Mouse (Mus musculus) spleen, adult 2 months (tissue): ENCODE data around the gene Pou5f2.

Source experiments
- CTCF ChIP-seq: fragments of 200-500 bp; IDR thresholded peaks from 2 replicates; pipeline ENCODE4 v1.5.1; 2011; ENCODE audit warnings: mild to moderate bottlenecking, inconsistent platforms; ENCODE audit not compliant: insufficient read depth, insufficient read length, insufficient replicate concordance; ENCODE audit errors: extremely low read depth
- POLR2A ChIP-seq: fragments of 200-500 bp; IDR thresholded peaks from 2 replicates; pipeline ENCODE4 v1.6.1; 2011; ENCODE audit warnings: low read depth, low read length, inconsistent platforms

- TF ChIP-seq POLR2A, result no peak
- no peak for TF ChIP-seq CTCF
Observed at GRCm38 (mm10) chr13:78004649-78005048, 20.1 kb upstream of the Pou5f2 start.
